Mouse (Mus musculus) liver, embryonic 14.5 days (tissue): ENCODE data around the gene Zcchc2.

Experiments used
- CTCF ChIP-seq: IDR thresholded peaks from 2 replicates; pipeline ENCODE4 v1.5.1; 2016; ENCODE audit warnings: antibody characterized with exemption, low read depth, control low read depth
- EP300 ChIP-seq: IDR thresholded peaks from 2 replicates; pipeline ENCODE4 v1.6.1; 2016; ENCODE audit warnings: antibody characterized with exemption, low read depth

GRCm38 (mm10) chr1:106065679-106066078 lies 75.5 kb downstream of the Zcchc2 start:
- TF ChIP-seq CTCF = no peak
- no peak for TF ChIP-seq EP300
